Mouse (Mus musculus) heart, postnatal 36 days (tissue): ENCODE results near the gene H2al1c. TPM values are rescaled to one million over a fixed set of nuclear protein-coding genes. Genes with fewer than 3 reads are reported as not detected.
"Not testable (repeated sequence)": the region's sequence is repeated elsewhere in the genome, so short reads cannot be mapped to it uniquely, and the experiment has no call there.

Experiments
- DNase-seq, 2 experiments: peaks; one replicate each; pipeline ENCODE4 v3.0.0; 2021 to 2022
- intact Hi-C: fragments of 180-260 bp; cut with DNase I; formaldehyde crosslinking; loops from one replicate; pipeline ENCODE4 v1.15.1; 2025
- total RNA-seq, 2 experiments: library from RNA; stranded (reverse); gene quantifications; 2 replicates each; pipeline ENCODE4 v1.2.3; 2021

The H2al1c gene
- total RNA-seq: not detected

- intact Hi-C loops, DNase-seq: not testable (repeated sequence)
Measured at GRCm38 (mm10) chrX:11305355-11305754, at the start of gene H2al1c. TSS of gene H2al1c (plus strand) at chrX:11305655.

- intact Hi-C loops: loop anchor here (1.0 kb wide), 1 partner anchor 28 kb away; no protein-coding TSS in a partner anchor
- no peak for DNase-seq
Measured at GRCm38 (mm10) chrX:11264918-11265317, 40.5 kb upstream of the H2al1c start.

DNA sequence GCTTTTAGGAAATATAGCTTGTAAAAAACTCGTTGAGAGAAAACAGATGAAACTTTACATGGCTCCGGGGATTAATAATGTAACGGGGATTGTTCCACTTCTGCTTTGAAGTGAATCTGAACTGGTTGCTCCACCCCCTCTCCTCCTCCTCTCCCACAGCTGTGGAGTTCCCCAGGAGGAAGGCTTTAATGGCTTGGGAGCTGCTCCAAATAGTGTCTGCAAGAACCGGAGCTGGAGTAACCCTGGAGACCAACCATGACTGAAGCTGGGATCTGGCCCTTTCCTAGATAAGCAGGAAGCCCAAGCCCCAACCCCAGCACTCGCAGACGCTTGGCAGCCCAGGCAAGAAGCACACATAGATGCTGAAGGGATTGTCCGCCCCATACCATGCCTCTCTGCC is 37.7 kb upstream of the H2al1c start:
- intact Hi-C loops: no loop called here
- DNase-seq: peak in 1 of 2 experiments; percentile 5

DNA sequence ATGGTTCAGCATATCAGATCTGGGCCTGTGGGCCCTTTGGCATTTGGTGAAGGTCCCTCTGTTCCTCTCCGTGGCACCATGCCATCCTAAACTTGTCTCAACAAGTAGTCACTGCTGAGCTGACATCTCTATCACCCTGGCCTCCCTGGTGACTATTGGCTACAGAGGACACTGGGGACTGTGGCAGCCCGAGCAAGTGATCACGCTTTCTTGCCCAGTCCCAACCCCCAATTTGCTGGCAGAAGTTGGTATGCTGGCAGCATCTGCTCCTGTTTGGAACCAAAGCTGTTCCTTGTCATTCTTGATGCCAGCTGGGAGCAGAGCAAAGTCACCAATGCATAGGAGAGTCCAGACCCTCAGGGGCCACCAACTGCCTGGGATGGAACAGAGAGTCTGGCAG is 36.4 kb upstream of the H2al1c start:
- intact Hi-C loops: no loop called here
- DNase-seq: peak in 1 of 2 experiments; percentile 17

DNA sequence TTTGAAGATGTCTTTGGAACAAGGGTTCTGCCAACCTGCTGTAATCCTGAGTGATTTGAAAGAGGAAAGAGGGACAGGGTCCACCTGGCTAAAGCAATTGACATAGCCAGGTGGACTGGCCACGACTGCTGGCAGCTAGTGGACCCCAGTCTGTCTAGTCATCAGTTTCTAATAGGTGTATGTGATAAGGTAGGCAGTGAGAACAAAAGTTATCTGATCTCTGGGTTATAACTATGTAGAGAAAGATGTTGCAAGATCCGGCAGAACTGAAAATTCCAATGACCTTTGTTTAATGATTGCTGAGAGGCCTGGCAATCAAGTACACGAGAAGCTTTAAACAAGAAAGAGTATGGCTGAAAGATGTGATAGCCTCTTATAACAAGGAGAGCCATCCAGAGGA is 32.3 kb upstream of the H2al1c start:
- intact Hi-C loops: no loop called here
- DNase-seq: no peak

DNA sequence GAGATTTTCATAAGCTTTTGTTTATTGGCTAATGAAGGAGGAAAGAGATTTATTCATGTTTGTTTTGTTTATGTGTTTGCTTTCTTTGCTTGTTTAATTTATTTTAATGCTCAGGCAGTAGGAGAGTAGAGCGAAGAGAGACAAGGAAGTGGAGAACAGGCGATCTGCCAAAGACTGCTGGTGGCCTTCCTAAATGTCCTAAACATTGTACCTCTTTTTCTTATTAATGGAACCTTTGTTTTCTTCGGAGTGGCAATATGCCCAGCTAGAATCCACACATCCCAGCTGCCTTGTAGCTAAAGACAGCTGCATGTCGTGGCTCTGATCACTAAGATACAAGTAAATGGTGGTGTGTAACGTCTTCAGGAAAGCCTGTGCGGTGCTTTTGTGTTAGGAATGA is 28.4 kb upstream of the H2al1c start:
- DNase-seq: no peak
- intact Hi-C loops: no loop called here

GRCm38 (mm10) chrX:11280741-11281140 is 24.7 kb upstream of the H2al1c start:
- intact Hi-C loops: no loop called here
- no peak for DNase-seq

GRCm38 (mm10) chrX:11288306-11288882 is 17.1 kb upstream of the H2al1c start:
- intact Hi-C loops: no loop called here
- peak; percentile 6 to 10 for DNase-seq

GRCm38 (mm10) chrX:11289244-11289643 is 16.2 kb upstream of the H2al1c start:
- no peak for DNase-seq
- intact Hi-C loops: no loop called here

- intact Hi-C loops, DNase-seq: not testable (repeated sequence)
Measured at GRCm38 (mm10) chrX:11298957-11299356, 6.5 kb upstream of the H2al1c start, which contains the start of gene H2al1a. TSS of gene H2al1a (plus strand) at chrX:11299257.

GRCm38 (mm10) chrX:11302132-11302531 is 3.3 kb upstream of the H2al1c start, which contains the start of gene H2al1b:
TSS of gene H2al1b (plus strand) at chrX:11302432.
- intact Hi-C loops, DNase-seq: not testable (repeated sequence)

DNA sequence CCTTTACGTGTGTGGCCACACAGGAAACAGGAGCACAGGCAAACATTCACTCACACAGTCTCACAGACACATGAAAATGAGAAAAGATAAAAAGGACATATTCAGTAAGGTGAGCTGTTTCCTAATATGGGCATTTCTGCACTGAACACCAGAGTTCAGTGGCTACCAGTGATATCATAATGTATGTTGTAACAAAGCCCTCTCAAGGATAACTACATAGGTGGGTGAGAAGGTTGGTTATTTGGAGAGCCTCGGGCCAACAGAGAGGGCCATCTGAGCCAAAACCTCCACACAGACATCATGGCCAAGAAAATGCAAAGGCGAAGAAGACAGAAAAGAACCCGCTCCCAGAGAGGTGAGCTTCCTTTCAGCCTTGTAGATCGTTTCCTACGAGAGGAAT is 3.1 kb downstream of the H2al1c start, which contains the start of gene H2al1d:
H2al1d (plus strand) TSS at position 301 of the 400 bp plus-strand sequence.
- intact Hi-C loops, DNase-seq: not testable (repeated sequence)

- intact Hi-C loops, DNase-seq: not testable (repeated sequence)
Measured at GRCm38 (mm10) chrX:11311634-11312033, 6.2 kb downstream of the H2al1c start, which contains the start of gene H2al1e. TSS of gene H2al1e (plus strand) at chrX:11311934.

- DNase-seq, intact Hi-C loops: not testable (repeated sequence)
Measured at GRCm38 (mm10) chrX:11314858-11315257, 9.4 kb downstream of the H2al1c start, which contains the start of gene H2al1f. TSS of gene H2al1f (plus strand) at chrX:11315158.

- DNase-seq, intact Hi-C loops: not testable (repeated sequence)
Measured at GRCm38 (mm10) chrX:11317956-11318355, 12.5 kb downstream of the H2al1c start, which contains the start of gene H2al1g. TSS of gene H2al1g (plus strand) at chrX:11318256.

- intact Hi-C loops, DNase-seq: not testable (repeated sequence)
Measured at GRCm38 (mm10) chrX:11321192-11321591, 15.7 kb downstream of the H2al1c start, which contains the start of gene H2al1h. TSS of gene H2al1h (plus strand) at chrX:11321492.

DNA sequence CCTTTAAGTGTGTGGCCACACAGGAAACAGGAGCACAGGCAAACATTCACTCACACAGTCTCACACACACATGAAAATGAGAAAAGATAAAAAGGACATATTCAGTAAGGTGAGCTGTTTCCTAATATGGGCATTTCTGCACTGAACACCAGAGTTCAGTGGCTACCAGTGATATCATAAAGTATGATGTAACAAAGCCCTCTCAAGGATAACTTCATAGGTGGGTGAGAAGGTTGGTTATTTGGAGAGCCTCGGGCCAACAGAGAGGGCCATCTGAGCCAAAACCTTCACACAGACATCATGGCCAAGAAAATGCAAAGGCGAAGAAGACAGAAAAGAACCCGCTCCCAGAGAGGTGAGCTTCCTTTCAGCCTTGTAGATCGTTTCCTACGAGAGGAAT is 18.9 kb downstream of the H2al1c start, which contains the start of gene H2al1i:
H2al1i (plus strand) TSS at position 301 of the 400 bp plus-strand sequence.
- DNase-seq, intact Hi-C loops: not testable (repeated sequence)

- DNase-seq, intact Hi-C loops: not testable (repeated sequence)
Measured at GRCm38 (mm10) chrX:11327522-11327921, 22.1 kb downstream of the H2al1c start, which contains the start of gene H2al1j. TSS of gene H2al1j (plus strand) at chrX:11327822.

DNA sequence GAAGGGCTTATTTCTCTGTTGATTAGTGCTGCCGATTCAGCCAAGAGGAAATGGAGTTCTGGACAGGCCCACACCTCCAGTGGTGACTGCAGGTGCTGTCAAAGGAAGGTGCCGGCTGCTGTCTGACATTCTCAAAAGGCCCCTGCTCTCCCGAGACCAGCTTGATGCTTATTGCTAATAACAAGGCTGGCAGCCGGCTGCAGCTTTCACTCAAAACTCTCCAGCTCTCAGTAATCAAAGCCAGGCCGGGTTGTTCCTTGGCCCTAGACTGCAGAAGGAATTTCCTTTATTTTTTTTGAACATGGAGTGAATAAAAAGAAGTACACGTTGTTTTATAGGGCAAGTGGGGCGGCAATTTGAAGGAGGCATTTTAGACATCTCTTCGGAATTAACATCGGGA is 40.3 kb downstream of the H2al1c start:
- DNase-seq: peak; percentile 5 to 17
- intact Hi-C loops: no loop called here

DNA sequence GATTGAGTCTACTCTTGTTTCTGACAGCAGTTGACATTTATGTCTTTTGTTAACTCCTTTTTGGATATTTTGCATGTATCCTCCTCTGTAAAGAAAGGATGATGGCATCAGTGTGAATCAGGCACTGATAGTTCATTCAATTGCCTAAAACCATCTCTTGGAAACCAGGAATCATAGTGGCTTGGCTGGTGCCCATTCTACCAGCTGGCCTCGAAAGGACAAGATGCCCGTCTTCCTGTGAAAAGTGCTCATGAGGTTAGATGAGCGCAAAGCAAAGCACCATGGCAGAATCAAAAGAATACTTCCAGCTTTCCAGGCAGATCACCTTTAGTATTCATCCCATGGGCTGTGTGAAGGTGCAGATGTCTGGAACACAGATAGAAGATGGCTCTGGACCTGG is 41.3 kb downstream of the H2al1c start:
- no peak for DNase-seq
- intact Hi-C loops: no loop called here
